Mouse (Mus musculus): ENCODE measurements around the gene Zfp457.

The Zfp457 gene

DNA sequence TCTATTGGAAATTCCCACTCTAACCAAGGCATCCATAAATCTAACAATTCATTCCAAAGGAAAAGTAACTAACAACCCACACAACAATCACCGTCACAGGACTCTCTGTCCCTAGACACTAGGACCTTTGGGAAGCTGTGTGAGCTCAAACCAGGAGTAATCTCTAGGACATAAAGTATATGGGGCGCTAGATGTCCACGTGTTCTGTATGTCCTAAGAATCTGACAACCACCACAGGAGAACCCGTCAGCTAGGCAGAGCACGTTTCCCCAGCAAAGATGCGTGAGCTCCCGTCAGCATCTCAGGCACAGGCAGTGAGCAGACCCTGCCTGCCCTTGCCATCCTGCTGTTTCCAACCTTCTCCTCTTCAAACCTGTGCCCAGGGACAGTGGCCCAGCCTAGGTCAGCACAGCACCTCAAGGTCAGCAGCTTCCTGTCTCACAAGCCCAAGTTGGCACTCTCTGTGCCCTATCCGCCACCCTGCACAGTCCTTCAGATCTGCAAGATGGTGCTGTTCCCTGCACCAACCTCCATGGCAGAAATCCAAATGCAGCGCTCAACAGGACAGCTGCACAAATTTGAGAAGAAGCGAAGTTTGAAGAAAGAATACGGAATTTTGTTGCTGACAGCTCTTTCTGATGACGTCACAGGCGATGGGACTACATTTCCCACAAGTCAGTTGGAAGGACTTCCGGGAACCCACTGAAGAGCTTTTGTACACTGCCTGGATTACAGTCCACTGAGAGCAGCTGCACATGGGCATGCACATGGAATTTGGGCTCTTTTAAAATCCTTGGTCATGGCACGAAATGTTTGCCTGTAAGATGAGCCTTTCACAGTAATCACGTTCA, at the start of gene Zfp457:
Zfp457 (minus strand) TSS at position 664 of the 851 bp plus-strand sequence.
- peak; percentile 92 for DNase-seq (ENCODE audit: low read depth)

DNA sequence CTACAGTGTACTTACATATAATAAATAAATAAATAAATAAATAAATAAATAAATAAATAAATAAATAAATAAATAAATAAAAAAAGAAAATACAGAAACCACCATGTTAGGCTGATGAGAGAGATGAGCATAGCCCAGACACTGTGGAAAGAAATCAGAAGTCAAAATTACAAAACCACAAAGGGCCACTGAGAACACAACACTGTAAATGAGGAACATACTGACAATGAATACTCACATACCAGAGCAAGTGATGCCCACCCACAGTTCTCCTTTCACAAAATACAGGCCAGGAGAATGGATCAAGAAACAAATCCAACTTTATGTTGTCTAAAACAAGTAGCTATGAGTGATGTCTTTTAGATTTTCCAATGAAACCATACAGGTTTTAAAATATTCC, 45.6 kb upstream of the Zfp457 start:
- no peak for DNase-seq (ENCODE audit: low read depth)

DNA sequence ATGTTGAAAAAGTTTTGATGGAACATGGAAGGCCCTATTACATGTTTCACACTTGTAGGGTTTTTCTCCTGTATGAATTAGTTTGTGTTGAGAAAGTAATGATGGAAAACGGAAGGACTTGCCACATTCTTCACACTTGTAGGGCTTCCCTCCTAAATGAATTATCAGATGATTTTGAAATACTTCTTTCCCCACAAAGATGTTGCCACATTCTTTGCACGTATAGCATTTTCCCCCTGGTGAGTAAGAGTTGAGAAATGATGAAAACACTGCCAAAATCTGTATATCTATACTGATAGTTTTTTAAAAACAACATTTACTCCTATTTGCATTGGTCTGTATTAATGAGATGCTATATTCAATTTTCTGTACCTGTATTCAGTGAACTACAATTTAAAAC, 37.1 kb upstream of the Zfp457 start:
- DNase-seq (ENCODE audit: low read depth) = no peak

DNA sequence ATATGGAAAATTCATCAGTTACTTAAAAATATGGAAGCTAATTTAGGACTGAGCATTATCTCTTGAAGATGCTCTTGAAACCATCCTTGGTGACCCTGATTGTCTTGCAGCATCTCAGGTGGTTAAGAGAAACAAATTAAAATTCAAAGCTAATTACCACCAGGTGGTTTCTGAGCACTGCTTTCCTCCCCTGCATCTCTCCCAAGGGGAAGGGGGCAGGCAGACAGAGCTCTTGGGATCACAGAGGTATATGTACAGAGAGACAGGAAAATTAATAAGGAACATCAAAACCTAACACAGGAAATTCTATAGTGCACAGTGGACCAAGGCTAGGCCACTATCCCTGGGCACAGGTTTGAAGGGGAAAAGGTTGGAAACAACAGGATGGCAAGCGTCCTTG, 26.6 kb upstream of the Zfp457 start:
- DNase-seq (ENCODE audit: low read depth) = no peak

DNA sequence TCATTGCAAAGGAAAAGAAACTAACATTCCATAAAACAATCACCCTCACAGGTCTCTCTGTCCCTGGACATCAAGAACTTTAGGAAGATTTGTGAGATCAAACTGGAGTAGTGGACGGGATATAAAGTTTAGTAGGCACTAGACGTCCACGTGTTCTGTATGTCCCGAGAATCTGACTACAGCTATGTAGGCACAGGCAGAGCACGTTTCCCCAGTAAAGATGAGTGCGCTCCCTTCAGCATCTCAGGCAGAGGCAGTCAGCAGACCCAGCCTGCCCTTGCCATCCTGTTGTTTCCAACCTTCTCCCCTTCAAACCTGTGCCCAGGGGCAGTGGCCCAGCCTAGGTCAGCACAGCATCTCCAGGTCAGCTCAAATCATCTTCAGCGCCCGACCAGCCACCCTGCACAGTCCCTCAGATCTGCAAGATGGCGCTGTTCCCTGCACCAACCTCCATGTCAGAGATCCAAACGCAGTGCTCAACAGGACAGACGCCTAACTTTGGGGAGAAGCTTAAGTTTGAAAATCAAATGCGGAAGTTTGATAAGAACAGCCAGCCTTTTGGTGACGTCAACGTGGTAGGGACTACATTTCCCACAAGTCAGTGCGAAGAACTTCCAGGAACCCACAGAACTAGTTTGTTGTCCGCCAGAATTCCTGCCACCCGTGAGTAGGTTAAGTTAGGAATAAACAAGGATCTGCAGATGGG, 25.9 kb upstream of the Zfp457 start, which contains the start of gene Zfp595:
Zfp595 (minus strand) TSS at position 552 of the 706 bp plus-strand sequence.
- DNase-seq (ENCODE audit: low read depth) = peak; percentile 92

DNA sequence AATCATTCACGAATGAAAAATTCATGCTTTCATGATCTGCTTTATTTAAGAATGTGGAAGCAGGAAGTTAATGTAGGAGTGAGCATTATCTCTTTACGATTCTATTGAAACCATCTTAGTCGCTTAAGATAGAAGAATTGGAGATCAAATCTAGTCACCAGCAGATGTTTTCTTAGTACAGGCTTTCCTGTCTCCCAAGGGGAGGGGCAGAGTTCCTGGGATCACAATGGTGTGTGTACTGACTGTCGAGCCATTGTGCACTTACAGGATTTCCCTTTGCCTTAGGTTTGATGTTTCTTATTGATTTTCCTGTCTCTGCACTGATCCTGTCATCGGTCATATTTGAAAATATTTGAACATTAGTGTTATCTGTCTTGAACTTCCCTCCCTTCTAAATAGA, 433 bp upstream of the Zfp457 start:
- no peak for DNase-seq (ENCODE audit: low read depth)

DNA sequence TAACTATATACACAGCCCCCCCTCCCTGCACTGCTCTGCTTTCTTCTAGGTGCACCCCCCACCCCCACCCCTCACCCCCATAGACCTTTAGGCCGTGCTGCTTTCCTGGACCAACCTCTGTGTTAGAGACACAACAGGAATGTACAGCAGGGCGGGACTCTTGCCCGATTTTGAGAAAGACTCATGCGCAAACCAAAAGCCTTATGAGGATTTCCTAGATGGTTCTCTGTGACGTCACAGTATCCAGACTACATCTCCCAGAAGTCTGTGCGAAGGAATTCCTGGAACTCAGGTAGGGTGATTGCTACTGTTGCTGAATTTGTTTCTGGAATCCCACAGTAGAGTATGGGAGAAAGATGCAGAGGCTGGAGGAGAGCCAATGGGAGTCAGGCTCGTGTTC, 28.0 kb downstream of the Zfp457 start, which contains the start of gene Zfp458:
Zfp458 (minus strand) TSS at position 153 of the 400 bp plus-strand sequence.
- no peak for DNase-seq (ENCODE audit: low read depth)

DNA sequence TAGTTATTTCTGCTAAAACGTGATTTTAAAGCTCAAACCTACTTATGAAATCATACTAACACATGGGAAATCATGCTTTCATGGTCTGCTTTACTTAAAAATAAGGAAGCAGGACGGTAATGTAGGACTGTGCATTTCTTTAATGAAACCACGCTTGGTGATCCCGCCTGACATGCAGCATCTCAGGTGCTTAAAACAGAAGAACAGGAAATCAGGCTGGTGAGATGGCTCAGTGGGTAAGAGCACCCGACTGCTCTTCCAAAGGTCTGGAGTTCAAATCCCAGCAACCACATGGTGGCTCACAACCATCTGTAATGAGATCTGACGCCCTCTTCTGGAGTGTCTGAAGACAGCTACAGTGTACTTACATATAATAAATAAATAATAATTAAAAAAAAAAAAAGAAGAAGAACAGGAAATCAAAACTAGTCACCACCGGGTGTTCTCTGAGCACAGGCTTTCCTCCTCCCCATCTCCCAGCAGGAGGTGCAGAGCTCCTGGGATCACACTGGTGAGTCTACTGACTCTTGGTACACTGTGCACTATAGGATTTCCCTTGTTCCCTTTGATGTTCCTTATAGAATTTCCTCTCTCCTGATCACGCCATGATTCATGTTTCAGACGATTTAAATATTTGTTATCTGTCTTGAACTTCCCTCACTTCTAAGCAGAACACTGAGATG, 36.8 kb downstream of the Zfp457 start:
- DNase-seq (ENCODE audit: low read depth) = peak; percentile 15

DNA sequence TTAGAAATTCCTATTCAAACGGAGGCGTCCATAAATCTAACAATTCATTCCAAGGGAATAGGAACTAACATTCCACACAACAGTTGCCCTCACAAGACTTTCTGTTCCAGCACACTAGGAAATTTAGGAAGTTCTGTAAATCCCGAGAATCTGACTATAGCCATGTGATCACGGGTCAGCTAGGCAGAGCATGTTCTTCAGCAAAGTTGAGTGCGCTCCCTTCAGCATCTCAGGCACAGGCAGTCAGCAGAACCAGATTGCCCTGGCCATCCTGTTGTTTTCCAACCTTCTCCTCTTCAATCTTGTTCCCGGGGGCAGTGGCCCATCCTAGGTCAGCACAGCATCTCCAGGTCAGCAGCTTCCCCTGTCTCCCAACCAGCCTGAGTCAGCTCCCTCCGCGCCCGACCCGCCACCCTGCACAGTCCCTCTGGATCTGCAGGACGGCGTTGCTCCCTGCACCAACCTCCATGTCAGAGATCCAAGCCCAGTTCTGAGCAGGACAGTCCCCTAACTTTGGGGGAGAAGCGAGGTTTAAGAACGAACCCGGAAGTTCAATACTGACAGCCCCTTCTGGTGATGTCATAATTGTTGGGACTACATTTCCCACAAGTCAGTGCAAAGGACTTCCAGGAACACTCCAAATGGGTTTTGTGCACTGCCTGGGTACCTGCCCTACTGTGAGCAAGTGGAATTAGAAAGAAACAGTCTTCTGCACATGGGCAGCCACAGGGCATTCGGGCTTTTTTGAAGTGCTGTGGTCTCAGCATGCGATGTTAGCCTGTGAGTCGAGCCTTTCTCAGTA, 37.5 kb downstream of the Zfp457 start:
- peak; percentile 90 for DNase-seq (ENCODE audit: low read depth)
